Mouse (Mus musculus): ENCODE measurements around the gene Sugct. TPM values are rescaled to one million over a fixed set of nuclear protein-coding genes. Genes with fewer than 3 reads are reported as not detected.

Sugct gene
- polyA plus RNA-seq, 1 experiment from 2014 or later = 3.1 TPM

- Histone ChIP-seq H3K4me3 (no peak overlapping the region), H3K36me3 (replicated peaks) (no peaks in the 10 kb centered on the region), H3K9me3 (no peaks in the 10 kb centered on the region), H3K4me1 (peaks cover 11% of the 10 kb centered on the region), H3K4me2 (no peak overlapping the region), H3K27me3 (replicated peaks) (no peaks in the 10 kb centered on the region), H3K27ac (no peak overlapping the region), H3K9ac (no peak overlapping the region)
- WGBS = 82% methylated on average over 1 of the region's 1 CpGs
- ATAC-seq (replicated peaks) = no peak
These were observed 3.9 kb downstream of the Sugct start for GRCm38 (mm10) chr13:17691436-17691835.

DNA sequence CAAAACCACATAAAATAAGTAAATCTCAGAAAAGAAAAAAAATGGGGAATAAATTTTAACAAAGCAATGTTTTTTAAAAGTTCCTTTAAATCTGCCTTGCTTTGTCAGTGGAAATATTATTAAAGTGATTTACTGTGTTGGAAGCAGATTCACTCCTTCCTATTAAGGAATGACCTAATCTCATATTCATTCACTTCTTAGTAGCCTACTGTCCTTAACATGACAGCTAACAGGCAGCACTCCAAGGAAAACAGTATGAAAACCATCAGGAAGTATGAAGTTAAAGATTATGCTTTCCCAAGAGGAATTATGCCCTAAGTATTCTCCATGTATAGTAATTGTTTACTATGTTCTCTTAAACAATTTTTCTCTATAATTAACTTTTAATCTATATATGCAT, 4.7 kb downstream of the Sugct start:
- Histone ChIP-seq H3K4me1 (0 out of 2 replicates have a peak, but pooled peaks cover 5% of the 10 kb centered on the region), H3K27ac (no peak overlapping the region), H3K27me3 (replicated peaks) (no peaks in the 10 kb centered on the region), H3K9ac (no peak overlapping the region), H3K4me3 (no peak overlapping the region), H3K4me2 (no peak overlapping the region), H3K9me3 (no peaks in the 10 kb centered on the region), H3K36me3 (replicated peaks) (no peaks in the 10 kb centered on the region)
- no peak for ATAC-seq (replicated peaks)

DNA sequence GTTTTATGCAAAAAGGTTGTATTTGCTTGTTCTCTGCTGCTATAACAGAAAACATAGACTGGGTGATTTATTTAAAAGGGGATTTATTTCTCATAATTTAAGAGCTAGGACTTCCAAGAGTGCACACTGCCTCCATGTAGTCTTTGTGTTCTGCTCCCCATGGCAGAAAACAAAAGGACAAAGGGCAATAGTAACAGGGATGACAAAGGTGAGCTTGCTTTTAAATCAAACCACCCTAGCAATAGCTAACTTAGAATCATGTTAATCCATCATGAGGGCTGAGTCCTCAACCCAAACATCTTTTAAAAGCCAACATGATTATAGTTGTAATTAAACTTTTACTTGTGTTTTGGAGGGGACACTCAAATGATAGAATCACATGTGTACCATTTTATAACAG, 5.9 kb downstream of the Sugct start:
- no peak for ATAC-seq (replicated peaks)
- Histone ChIP-seq H3K27me3 (replicated peaks) (no peaks in the 10 kb centered on the region), H3K4me3 (no peak overlapping the region), H3K9me3 (no peaks in the 10 kb centered on the region), H3K4me1 (0 out of 2 replicates have a peak, but pooled peaks cover 5% of the 10 kb centered on the region), H3K27ac (no peak overlapping the region), H3K36me3 (replicated peaks) (no peaks in the 10 kb centered on the region), H3K9ac (no peak overlapping the region), H3K4me2 (no peak overlapping the region)

GRCm38 (mm10) chr13:17671122-17671521, 24.2 kb downstream of the Sugct start:
- no peak for ATAC-seq (replicated peaks)
- Histone ChIP-seq H3K9me3 (no peaks in the 10 kb centered on the region), H3K4me1 (no peaks in the 10 kb centered on the region), H3K4me3 (no peak overlapping the region), H3K27me3 (replicated peaks) (no peaks in the 10 kb centered on the region), H3K4me2 (no peak overlapping the region), H3K36me3 (replicated peaks) (no peaks in the 10 kb centered on the region), H3K9ac (no peak overlapping the region), H3K27ac (no peak overlapping the region)
- 75% methylated on average over 1 of the region's 1 CpGs for WGBS

GRCm38 (mm10) chr13:17667380-17667779, 28.0 kb downstream of the Sugct start:
- H3K4me2 ChIP-seq = no peak overlapping the region
- no peaks in the 10 kb centered on the region for H3K36me3 ChIP-seq (replicated peaks)
- H3K4me1 ChIP-seq = no peaks in the 10 kb centered on the region
- no peaks in the 10 kb centered on the region for H3K27me3 ChIP-seq (replicated peaks)
- 88% methylated on average over 1 of the region's 1 CpGs for WGBS
- H3K27ac ChIP-seq = no peak overlapping the region
- ATAC-seq (replicated peaks) = no peak
- H3K4me3 ChIP-seq = no peak overlapping the region
- H3K9ac ChIP-seq = no peak overlapping the region
- H3K9me3 ChIP-seq = no peaks in the 10 kb centered on the region

GRCm38 (mm10) chr13:17642294-17642693, 53.1 kb downstream of the Sugct start:
- ATAC-seq (replicated peaks) = no peak
- no peaks in the 10 kb centered on the region for H3K27me3 ChIP-seq (replicated peaks)
- H3K4me1 ChIP-seq = no peaks in the 10 kb centered on the region
- H3K36me3 ChIP-seq (replicated peaks) = no peaks in the 10 kb centered on the region
- no peak overlapping the region for H3K27ac ChIP-seq
- no peak overlapping the region for H3K9ac ChIP-seq
- H3K4me3 ChIP-seq = no peak overlapping the region
- 53% methylated on average over 2 of the region's 2 CpGs for WGBS
- no peak overlapping the region for H3K4me2 ChIP-seq
- H3K9me3 ChIP-seq = no peaks in the 10 kb centered on the region

- no peak for ATAC-seq (replicated peaks)
- Histone ChIP-seq H3K4me3 (no peak overlapping the region), H3K4me2 (no peak overlapping the region), H3K4me1 (no peaks in the 10 kb centered on the region), H3K9me3 (no peaks in the 10 kb centered on the region), H3K27me3 (replicated peaks) (no peaks in the 10 kb centered on the region), H3K27ac (no peak overlapping the region), H3K9ac (no peak overlapping the region), H3K36me3 (replicated peaks) (no peaks in the 10 kb centered on the region)
These were observed 57.3 kb downstream of the Sugct start for GRCm38 (mm10) chr13:17638008-17638407.

DNA sequence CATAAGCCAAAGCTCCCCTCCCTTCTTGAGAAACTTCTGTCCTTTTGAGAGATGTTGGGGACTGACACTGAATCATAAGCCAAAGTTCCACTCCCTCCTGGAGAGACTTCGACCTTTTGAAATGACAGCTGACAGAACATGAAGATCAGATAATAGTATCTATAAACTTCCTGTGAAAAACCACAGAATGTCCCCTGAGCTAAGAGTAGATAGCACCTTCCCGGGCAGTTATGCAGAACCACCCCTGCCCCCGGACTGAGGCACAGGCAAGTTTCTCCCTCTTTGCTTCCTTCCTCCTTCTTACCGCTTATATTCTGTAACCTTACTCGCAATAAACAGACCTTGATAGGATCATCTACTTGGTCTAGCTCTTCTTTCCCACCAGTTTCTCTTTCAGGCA, 68.2 kb downstream of the Sugct start:
- WGBS = 92% methylated on average over 5 of the region's 5 CpGs
- Histone ChIP-seq H3K9me3 (no peaks in the 10 kb centered on the region), H3K27ac (no peak overlapping the region), H3K4me1 (no peaks in the 10 kb centered on the region), H3K4me2 (no peak overlapping the region), H3K4me3 (no peak overlapping the region), H3K9ac (no peak overlapping the region), H3K36me3 (replicated peaks) (no peaks in the 10 kb centered on the region), H3K27me3 (replicated peaks) (no peaks in the 10 kb centered on the region)
- ATAC-seq (replicated peaks) = no peak

DNA sequence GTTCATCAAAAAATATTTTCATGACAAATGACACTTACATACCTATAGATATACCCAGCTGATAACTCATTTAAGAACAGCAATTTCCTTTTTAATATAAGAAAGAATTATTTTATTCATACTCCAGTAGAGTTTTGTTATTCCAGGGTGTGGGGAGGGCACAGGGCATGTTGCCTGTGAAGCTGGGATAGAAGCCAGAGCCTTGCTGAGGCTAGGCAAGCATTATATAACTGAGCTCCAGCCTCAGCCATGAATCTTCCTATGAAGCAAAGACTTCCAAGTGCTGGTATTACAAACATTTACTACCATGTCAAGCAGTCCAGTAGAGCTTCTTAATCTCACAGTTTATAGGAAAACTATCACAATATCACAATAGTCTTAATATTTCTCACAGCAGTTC, 70.4 kb downstream of the Sugct start:
- no peak for ATAC-seq (replicated peaks)
- Histone ChIP-seq H3K4me1 (no peaks in the 10 kb centered on the region), H3K27ac (no peak overlapping the region), H3K9ac (no peak overlapping the region), H3K9me3 (no peaks in the 10 kb centered on the region), H3K27me3 (replicated peaks) (no peaks in the 10 kb centered on the region), H3K4me2 (no peak overlapping the region), H3K4me3 (no peak overlapping the region), H3K36me3 (replicated peaks) (no peaks in the 10 kb centered on the region)

- H3K27me3 ChIP-seq (replicated peaks) = no peaks in the 10 kb centered on the region
- 91% methylated on average over 1 of the region's 1 CpGs for WGBS
- H3K4me2 ChIP-seq = no peak overlapping the region
- no peak overlapping the region for H3K9ac ChIP-seq
- no peak overlapping the region for H3K27ac ChIP-seq
- no peaks in the 10 kb centered on the region for H3K36me3 ChIP-seq (replicated peaks)
- H3K4me3 ChIP-seq = no peak overlapping the region
- H3K9me3 ChIP-seq = no peaks in the 10 kb centered on the region
- no peak for ATAC-seq (replicated peaks)
- no peaks in the 10 kb centered on the region for H3K4me1 ChIP-seq
These were observed 89.1 kb downstream of the Sugct start for GRCm38 (mm10) chr13:17606217-17606616.

GRCm38 (mm10) chr13:17604670-17605069, 90.7 kb downstream of the Sugct start:
- Histone ChIP-seq H3K27me3 (replicated peaks) (no peaks in the 10 kb centered on the region), H3K4me1 (no peaks in the 10 kb centered on the region), H3K9me3 (no peaks in the 10 kb centered on the region), H3K27ac (no peak overlapping the region), H3K4me3 (no peak overlapping the region), H3K9ac (no peak overlapping the region), H3K36me3 (replicated peaks) (no peaks in the 10 kb centered on the region), H3K4me2 (no peak overlapping the region)
- ATAC-seq (replicated peaks) = no peak
- 63% methylated on average over 3 of the region's 3 CpGs for WGBS

- no peaks in the 10 kb centered on the region for H3K36me3 ChIP-seq (replicated peaks)
- H3K4me1 ChIP-seq = no peaks in the 10 kb centered on the region
- 93% methylated on average over 5 of the region's 5 CpGs for WGBS
- H3K9me3 ChIP-seq = no peaks in the 10 kb centered on the region
- H3K4me3 ChIP-seq = no peak overlapping the region
- no peak for ATAC-seq (replicated peaks)
- H3K4me2 ChIP-seq = no peak overlapping the region
- no peak overlapping the region for H3K27ac ChIP-seq
- H3K27me3 ChIP-seq (replicated peaks) = no peaks in the 10 kb centered on the region
- H3K9ac ChIP-seq = no peak overlapping the region
These were observed 91.6 kb downstream of the Sugct start for GRCm38 (mm10) chr13:17603756-17604155.

DNA sequence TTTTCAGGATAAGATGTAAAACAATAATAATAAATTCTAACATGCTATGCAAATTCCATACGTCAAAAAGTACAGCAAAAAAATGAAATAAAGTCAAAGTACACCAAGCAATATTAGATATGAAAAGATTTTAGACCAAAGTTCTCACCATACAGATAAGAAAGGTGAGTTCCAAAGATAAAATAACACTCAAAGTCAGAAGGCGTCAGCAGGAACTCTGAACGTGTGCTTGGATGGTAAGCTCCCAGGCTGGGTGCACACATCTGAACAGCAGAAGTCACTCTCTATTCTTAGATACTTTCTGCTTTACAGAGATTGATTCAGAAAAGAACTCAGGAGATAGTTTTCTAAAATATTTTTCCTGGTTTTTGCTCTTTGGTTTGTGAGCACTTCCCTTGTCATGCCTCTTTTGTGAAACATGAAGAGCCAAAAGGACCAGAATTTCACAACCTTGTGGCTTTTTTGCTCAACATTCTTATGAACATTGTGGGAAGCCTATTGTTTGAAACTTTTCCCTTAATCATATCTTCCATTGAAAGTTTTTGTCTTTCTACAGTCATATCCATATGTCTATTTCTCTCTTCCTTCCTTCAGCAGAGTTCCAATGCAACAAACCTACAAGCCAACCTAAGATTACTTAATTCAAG, 110.0 kb downstream of the Sugct start:
- ATAC-seq (replicated peaks) = no peak
- Histone ChIP-seq H3K36me3 (replicated peaks) (no peaks in the 10 kb centered on the region), H3K4me1 (no peaks in the 10 kb centered on the region), H3K4me3 (no peak overlapping the region), H3K27me3 (replicated peaks) (no peaks in the 10 kb centered on the region), H3K4me2 (no peak overlapping the region), H3K9ac (no peak overlapping the region), H3K27ac (no peak overlapping the region), H3K9me3 (no peaks in the 10 kb centered on the region)
- WGBS = 58% methylated on average over 3 of the region's 3 CpGs
